Mouse (Mus musculus): Measurements from ENCODE around the gene 2010111I01Rik.

The 2010111I01Rik gene

GRCm38 (mm10) chr13:63252295-63253010, 287.8 kb downstream of the 2010111I01Rik start:
- intact Hi-C loops (cut with DNase I) = no loop called here

GRCm38 (mm10) chr13:63253147-63253546, 288.5 kb downstream of the 2010111I01Rik start:
- intact Hi-C loops (cut with DNase I) = no loop called here

- intact Hi-C loops (cut with DNase I) = no loop called here
Observed at GRCm38 (mm10) chr13:63253886-63254636, 289.4 kb downstream of the 2010111I01Rik start.

- intact Hi-C loops (cut with DNase I) = no loop called here
Observed at GRCm38 (mm10) chr13:63255519-63256011, 290.9 kb downstream of the 2010111I01Rik start.

- intact Hi-C loops (cut with DNase I) = no loop called here
Observed at GRCm38 (mm10) chr13:63256146-63256545, 291.5 kb downstream of the 2010111I01Rik start.

GRCm38 (mm10) chr13:63256807-63257206, 292.1 kb downstream of the 2010111I01Rik start:
- intact Hi-C loops (cut with DNase I) = no loop called here

GRCm38 (mm10) chr13:63258167-63258582, 293.5 kb downstream of the 2010111I01Rik start:
- intact Hi-C loops (cut with DNase I) = no loop called here

- intact Hi-C loops (cut with DNase I) = no loop called here
Observed at GRCm38 (mm10) chr13:63258671-63259070, 294.0 kb downstream of the 2010111I01Rik start.

GRCm38 (mm10) chr13:63260133-63260532, 295.4 kb downstream of the 2010111I01Rik start:
- intact Hi-C loops (cut with DNase I) = no loop called here

- intact Hi-C loops (cut with DNase I) = no loop called here
Observed at GRCm38 (mm10) chr13:63260753-63261631, 296.3 kb downstream of the 2010111I01Rik start.

- intact Hi-C loops (cut with DNase I) = no loop called here
Observed at GRCm38 (mm10) chr13:63261676-63262075, 297.0 kb downstream of the 2010111I01Rik start.

- intact Hi-C loops (cut with DNase I) = no loop called here
Observed at GRCm38 (mm10) chr13:63262168-63262957, 297.7 kb downstream of the 2010111I01Rik start.

GRCm38 (mm10) chr13:63268371-63268770, 303.7 kb downstream of the 2010111I01Rik start:
- intact Hi-C loops (cut with DNase I) = no loop called here

GRCm38 (mm10) chr13:63268776-63269175, 304.1 kb downstream of the 2010111I01Rik start:
- intact Hi-C loops (cut with DNase I) = no loop called here

- intact Hi-C loops (cut with DNase I) = no loop called here
Observed at GRCm38 (mm10) chr13:63270191-63270590, 305.5 kb downstream of the 2010111I01Rik start.

- intact Hi-C loops (cut with DNase I) = no loop called here
Observed at GRCm38 (mm10) chr13:63272017-63272601, 307.4 kb downstream of the 2010111I01Rik start.

- intact Hi-C loops (cut with DNase I) = no loop called here
Observed at GRCm38 (mm10) chr13:63272602-63273229, 308.0 kb downstream of the 2010111I01Rik start.

- intact Hi-C loops (cut with DNase I) = no loop called here
Observed at GRCm38 (mm10) chr13:63273859-63274258, 309.2 kb downstream of the 2010111I01Rik start.

- intact Hi-C loops (cut with DNase I) = loop anchor here (5.0 kb wide), 1 partner anchor 32 kb away; no protein-coding TSS in a partner anchor
Observed at GRCm38 (mm10) chr13:63274488-63275166, 309.9 kb downstream of the 2010111I01Rik start.

All from adrenal gland (tissue).